Mouse (Mus musculus): ENCODE measurements around the gene Copg2.

DNA sequence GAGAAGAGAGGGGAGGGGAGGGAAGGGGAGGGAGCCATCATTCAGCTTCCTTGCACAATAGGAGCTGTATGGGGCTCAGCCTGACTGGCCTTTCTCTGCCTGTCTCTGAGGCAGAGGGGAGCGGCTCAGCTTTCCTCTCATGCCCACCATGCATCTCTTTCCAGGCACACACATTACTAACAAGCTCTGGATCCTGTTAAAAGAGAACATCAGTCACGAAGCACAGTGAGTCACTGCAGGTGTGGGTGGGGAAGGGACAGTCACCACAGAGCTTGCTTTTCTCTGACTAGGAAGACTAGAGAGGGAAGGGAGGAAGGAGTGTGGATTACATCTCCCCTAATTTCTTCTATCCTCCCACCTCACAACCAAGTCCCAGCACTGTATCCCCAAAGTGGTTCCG, 11.4 kb upstream of the Copg2 start:
- TF ChIP-seq CTCF (IDR thresholded peaks at IDR 0.05) (no peak), EP300 (IDR thresholded peaks at IDR 0.05) (no peak)

All from lung, postnatal 0 days (tissue).